Mouse (Mus musculus) right cerebral cortex, postnatal 36 days (tissue): Measurements from ENCODE around the gene Deup1.

Source experiments
- DNase-seq, 2 experiments: peaks; one replicate each; pipeline ENCODE4 v3.0.0; 2022; ENCODE audit warnings: low spot score in 2 of 2, mixed read lengths in 1 of 2

Deup1 gene

DNA sequence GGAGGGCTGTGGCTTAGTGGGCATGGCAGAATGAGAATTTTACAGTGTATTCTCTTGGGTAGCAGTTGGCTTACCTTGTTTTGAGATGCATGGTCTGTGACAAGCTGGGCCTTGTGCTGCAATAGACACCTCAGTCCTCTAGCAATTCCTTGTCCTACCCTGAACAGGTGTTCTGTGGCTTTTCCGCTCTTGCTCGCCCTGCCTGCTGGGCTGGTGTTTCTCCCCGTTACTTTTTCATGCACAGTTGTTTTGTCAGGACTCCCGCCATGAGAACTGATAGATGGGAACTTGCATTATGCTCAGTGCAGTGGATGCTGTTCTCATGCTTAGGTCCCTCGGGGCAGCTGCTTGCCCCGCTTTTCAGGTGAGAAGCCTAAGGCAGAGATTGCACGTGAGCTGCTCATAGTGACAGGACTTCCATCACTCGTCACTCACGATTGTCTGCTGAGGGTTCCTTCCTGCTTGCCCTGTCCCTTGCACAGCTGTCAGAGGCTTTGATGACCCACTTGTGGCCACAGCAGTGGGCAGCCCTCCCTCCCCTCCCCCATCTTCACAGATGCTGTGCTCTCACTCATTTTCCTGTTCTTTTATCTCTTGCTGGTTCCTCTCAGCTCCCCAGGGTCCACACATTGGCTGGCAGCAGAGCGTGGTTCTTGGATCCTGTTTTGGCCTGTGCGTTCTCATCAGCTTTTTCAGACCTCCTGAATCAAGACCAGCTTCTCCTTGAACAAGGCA lies 94.2 kb downstream of the Deup1 start:
- DNase-seq = no peak

DNA sequence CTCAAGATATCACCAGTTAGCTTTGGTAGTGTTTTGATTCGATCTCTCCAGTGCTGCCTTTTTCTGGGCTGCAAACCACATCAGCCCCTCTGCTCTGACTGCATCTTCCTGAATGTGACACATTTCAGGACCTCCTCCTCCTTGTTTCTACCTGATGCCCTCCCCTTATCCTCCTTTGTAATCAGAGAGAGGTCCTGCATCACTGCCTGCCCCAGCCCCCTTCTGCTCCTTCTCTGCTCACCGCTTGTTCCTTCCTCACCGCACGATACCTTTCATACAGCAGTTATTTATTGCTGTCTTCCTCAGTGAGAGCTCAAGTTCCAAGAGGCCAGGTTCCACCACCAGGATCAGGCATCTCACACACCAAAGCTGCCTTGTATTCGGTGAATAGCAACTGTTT lies 96.5 kb downstream of the Deup1 start:
- no peak for DNase-seq

DNA sequence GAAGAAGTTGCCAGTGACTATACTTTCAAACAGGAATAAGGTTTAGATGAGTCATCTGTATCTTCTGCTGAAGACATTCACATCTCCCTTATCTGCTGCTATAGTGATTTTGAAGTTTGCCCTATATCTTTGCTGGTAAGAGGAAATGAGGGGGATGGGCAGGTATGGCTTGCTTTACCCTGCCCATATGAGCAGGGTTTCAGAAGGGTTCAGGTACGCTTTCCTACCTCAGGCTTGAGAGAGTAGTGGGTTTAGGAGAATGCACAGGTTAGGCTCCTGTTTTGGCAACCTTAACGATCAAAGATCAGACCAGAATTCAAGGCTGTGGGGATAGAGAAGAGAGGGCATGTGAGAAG lies 97.8 kb downstream of the Deup1 start:
- DNase-seq = no peak

DNA sequence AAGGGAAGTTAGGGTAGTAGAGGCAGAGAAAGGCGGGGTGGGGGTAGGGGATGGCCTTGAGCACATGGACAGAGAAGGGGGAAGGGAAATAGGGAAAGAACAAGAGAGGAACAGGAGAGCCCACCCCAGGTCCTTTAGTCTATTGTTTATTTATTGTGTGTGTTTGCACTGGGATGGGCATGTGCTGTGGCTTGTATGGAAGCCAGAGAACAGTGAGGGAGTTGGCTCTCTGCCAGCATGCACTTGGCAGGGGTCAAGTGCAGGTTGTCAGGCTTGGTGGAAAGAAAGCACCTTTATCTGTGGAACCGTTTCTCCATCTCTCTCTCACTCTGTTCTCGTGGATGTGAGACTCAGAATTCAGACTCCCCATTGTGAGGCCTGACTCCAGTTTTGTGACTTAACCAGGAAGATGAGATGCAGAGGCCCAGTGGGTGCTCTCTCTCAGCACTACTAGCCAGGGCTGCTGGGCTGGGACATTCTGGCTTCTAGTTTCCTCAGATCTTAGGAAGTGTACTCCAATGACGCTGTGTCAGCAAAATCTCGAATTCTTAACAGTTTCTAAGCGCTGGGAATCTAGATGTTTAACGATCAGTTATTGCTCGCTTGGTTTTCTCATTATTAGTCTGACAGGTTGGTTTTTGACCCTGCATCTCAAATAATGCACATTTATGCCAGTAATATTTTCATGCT lies 98.3 kb downstream of the Deup1 start:
- no peak for DNase-seq

DNA sequence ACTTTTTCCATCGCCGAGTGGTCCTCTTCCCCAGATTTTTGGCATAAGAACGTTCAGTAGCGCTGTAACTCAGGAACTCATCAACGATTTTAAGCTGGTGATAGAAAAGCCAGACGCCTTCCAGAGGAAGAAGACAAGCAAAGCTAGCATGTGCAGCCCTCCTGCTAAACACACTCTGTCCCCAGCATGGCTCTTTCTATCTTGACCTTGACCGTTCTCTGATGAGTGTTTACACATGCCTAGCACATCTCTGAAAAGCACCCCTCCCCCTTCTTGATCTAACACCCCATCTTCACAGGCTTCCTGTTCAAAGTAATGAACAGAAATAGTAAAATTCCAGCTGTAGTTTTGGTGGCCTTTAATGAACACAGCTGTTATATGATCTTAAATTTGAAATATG lies 99.4 kb downstream of the Deup1 start:
- DNase-seq = no peak

DNA sequence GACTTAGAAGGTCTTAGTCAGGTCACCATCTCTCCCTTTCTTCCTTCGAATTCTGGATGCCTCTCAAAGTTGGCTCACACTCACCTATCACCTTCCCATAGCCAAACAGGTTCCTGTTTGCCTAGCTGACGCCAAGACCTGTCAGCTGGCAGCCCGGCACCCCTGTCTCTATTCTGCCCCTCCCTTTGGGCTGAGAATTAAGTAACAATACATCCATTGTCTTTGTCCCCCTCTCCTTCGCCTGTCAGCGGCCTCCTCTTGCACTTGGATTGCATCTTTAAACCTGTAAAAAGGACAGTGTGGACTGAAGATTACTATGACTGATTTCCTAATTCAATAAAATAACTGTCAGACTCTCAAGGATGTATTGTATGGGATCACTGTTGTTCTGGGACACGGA lies 99.9 kb downstream of the Deup1 start:
- no peak for DNase-seq

DNA sequence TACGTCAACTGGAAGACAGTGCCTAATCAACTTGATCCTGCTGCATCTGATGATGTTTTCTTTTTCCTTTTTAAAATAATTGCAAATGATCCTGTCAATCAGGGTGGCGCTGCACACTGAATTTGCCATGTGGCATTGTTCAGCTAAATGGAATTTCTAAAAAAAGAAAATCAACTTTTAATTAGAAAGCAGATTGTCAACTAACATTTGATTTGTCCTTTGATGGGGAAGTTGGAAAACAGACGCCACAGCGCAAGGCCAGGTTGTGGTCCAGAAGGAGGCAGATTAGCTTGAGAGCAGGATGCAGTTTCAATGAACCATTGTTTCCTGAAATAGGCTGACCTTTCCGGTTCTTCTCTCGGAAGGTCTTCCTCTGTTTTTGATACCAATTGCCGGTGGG lies 101.2 kb downstream of the Deup1 start:
- DNase-seq = no peak

DNA sequence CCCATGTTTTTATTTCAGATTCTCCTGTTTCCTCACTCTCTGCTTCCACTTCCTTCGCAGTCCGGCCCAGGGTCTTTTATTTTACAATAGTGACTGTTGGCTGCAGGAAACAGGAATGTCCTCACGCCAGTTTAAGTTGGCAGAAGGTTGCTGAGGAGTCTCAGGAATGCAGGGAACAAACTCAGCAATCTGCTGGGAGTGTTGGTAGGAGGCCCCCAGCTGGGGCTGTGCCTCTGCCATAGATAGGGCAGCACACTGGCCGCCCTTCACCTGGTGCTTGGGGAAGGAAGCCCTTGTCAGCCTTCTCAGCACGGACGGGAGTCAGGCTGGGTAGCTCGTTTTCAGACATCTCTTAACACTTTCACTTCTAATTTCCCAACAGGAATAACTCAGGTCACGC lies 102.5 kb downstream of the Deup1 start:
- no peak for DNase-seq

DNA sequence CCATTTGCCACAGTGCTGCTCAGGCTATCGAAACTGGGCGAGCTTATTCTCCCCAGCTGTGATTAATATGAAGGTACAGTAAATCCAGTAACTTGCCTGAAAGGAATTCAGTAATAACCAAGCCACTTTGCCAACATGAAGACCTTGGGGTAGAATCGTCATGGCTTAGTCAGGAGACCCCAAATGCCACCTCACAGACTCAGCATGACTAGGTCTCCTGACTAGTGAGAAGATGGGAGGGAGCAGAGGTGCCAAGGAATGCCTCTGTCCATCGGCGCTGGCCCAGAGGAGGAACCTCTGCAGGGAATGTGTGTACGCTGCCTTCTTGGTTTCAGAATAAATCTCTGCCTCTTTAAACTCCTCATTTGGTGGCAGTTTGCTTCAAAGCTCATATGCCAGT lies 104.1 kb downstream of the Deup1 start:
- no peak for DNase-seq

DNA sequence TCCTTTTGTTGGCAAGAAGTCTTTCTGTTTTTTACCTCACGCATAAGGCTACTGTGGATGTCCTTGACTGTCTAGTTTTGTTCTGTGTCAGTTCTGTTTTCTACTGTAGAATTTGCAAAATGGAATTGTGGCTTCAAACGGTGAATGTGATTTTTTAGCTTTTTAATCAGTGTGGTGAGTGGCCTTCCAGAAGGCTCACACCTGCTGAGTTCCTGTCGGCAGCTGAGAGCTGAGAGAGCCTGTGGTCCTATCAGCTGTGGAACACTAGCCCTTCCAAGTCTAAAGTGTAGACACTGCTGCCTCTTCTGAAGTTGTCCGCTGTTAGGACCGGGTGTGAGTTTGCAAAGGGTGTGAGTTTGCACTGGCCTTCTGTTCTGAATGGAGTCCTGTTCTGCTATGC lies 104.8 kb downstream of the Deup1 start:
- DNase-seq = no peak

DNA sequence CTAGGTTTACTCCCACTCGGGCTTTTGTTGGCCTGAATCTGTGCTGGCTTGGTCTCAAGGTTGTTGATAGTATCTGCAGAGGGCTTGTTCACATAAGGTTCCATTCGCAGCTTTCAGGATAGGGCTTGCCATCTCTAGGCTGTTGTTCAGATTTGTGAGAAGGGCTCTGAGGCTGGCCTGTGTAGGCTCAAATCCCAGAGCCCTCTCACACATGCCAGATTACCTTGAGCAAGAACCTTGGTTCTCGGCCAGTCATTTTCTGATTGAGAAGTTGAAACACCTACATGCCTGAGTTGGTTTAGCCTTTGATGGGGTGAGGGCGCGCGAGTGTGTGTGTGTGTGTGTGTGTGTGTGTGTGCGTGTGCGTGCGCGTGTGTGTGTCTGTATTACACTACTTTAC lies 105.4 kb downstream of the Deup1 start:
- no peak for DNase-seq

DNA sequence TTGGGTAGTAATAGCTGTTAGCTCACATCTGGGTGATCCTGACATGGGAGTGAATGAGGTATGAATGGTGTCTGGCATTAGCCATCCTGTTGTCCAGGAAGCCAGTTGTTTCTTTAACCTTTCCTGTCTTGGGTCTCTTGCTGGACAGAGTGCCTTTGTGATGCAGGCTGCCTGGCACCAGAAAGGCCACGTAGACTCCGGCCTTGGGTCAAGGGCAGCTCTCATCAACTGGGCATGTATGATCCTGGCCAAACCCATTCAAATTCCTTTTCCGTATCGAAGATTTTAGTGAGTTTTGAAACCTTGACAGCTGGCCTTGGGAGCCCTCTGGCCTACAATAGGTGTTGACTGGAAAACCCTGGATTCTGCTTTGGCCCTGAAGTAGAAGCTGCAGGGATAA lies 109.8 kb downstream of the Deup1 start:
- DNase-seq = no peak

DNA sequence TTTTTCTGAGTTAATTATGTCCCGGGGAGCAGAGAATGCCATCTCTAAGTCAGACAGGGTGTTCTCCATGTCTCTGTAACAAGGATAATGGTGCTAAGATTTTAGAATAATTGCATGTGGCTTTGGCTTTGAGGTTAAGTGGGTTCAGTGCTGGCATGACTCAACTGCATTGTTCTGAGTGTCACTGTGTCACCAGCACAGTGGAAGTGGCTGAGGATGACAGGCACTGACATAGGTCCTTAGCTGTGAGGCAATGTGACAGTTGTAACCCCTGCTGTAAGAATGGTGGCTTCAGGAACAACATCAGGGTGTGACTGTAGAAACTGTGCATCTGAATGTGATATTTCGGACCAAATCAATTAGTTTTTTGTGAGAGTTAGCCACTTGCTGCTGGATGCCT lies 111.7 kb downstream of the Deup1 start:
- no peak for DNase-seq

DNA sequence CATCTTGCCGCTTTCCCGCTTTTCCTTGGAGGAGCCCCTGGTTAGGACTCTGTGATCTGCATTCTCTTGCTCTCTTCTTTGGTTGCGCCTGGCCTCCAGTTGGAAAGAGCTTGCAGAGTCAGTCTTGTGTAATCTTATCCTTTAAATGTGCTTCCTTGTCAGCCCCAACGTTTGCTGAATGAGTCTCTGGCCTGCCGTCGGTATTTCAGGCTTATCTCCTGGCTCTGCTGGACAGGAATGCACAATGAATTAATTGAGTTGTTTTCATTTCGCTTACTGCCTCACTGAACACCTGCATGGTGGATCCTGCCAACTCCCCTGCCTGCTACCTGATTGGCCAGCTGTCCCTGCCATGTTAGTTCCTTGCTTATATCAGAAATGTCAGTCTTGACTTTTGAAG lies 114.8 kb downstream of the Deup1 start:
- no peak for DNase-seq

DNA sequence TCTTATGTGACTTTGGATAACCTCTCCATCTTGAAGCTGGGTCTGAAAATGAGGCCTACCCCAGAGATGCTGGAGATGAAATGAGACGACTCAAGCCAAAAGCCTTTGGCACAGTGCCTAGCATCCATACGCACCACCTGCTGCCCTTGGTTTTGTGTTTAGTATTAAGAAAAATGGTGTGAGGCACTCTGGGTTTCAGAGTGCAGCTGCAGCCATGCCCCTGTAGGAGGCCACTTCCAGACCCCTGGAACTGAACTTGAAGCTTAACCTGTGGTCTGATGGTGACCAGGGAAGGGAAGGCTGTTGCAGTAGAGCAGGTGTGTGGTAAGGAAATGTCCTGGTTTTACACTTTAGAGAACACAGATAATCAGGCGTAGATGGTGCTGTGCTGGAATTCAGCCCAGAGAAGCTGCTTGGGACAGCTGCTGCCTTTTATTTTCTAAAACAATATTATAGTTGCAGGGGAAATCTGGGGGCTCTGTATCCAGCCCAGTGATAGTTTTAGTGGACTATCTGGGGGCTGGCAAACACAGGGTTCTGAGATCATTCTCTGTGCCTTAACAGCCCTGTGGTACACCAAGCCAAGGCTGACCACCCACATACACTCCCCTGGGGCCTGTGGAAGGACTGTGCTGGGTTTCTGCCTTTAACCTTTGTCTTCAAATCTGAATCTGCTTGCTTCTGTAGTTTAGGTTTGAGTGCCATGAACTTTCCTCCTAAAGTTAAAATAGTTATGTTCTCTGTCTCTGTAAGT lies 117.0 kb downstream of the Deup1 start:
- DNase-seq = no peak
